Mouse (Mus musculus) kidney, embryonic 14.5 days (tissue): ENCODE results near the gene Lamc2. TPM values are rescaled to one million over a fixed set of nuclear protein-coding genes. Genes with fewer than 3 reads are reported as not detected.
A peak's percentile ranks its signal among the peaks of the same experiment; 100 is the strongest.

Experiments used
- ATAC-seq: fragments of 200-750 bp; cut with Nextera tagmentation; 2 replicates; pipeline ENCODE4 v1.8.0; 2017; ENCODE audit warnings: moderate number of reproducible peaks, mild to moderate bottlenecking, moderate TSS enrichment, moderate library complexity; ENCODE audit not compliant: low FRiP score, low TSS enrichment
- H3K27ac ChIP-seq: fragments of 300-500 bp; sonication (generic); 2 replicates; pipeline ENCODE4 v1.5.1; 2014; ENCODE audit warnings: low read depth, mild to moderate bottlenecking, low read length, moderate library complexity, mixed read lengths
- H3K27me3 ChIP-seq: fragments of 300-500 bp; sonication (generic); 2 replicates; pipeline ENCODE4 v1.6.1; 2014; ENCODE audit warnings: mild to moderate bottlenecking, low read length; ENCODE audit not compliant: control insufficient read depth, insufficient read depth
- H3K36me3 ChIP-seq: fragments of 300-500 bp; sonication (generic); 2 replicates; pipeline ENCODE4 v1.6.1; 2014; ENCODE audit warnings: low read length, mixed read lengths; ENCODE audit not compliant: control insufficient read depth, insufficient read depth
- H3K4me1 ChIP-seq: fragments of 300-500 bp; sonication (generic); 2 replicates; pipeline ENCODE4 v1.6.1; 2014; ENCODE audit warnings: low read length, mixed read lengths; ENCODE audit not compliant: control insufficient read depth, insufficient read depth
- H3K4me2 ChIP-seq: fragments of 300-500 bp; sonication (generic); replicated peaks from 2 replicates; pipeline ENCODE4 v1.6.1; 2014; ENCODE audit warnings: low read depth, mild to moderate bottlenecking, low read length
- H3K4me3 ChIP-seq: fragments of 300-500 bp; sonication (generic); 2 replicates; pipeline ENCODE4 v1.5.1; 2014; ENCODE audit warnings: mild to moderate bottlenecking, low read length
- H3K9ac ChIP-seq: fragments of 300-500 bp; sonication (generic); 2 replicates; pipeline ENCODE4 v1.6.1; 2014; ENCODE audit warnings: low read depth, mild to moderate bottlenecking, low read length, moderate library complexity
- H3K9me3 ChIP-seq: fragments of 300-500 bp; sonication (generic); 2 replicates; pipeline ENCODE4 v1.6.1; 2016; ENCODE audit warnings: low read length; ENCODE audit not compliant: control insufficient read depth
- WGBS: fragments of 180-500 bp; shearing (Covaris S2); extraction: QIAGEN DNeasy Blood & Tissue Kit; methylation state at CpG from one replicate; pipeline ENCODE4 v1.1.7; 2014; 5-methylcytosine and 5-hydroxymethylcytosine counted together
- polyA plus RNA-seq: library from polyadenylated mRNA; unstranded; fragments of >200 nt; fragmentation: Nextera tagmentation; extraction: Ambion mirVana; gene quantifications from 2 replicates; pipeline ENCODE4 v1.2.1, GENCODE M21; 2014

Lamc2 gene
- polyA plus RNA-seq, 1 experiment from 2014 or later: 44.2 TPM

- Histone ChIP-seq H3K27ac (no peak overlapping the region), H3K27me3 (no peaks in the 10 kb centered on the region), H3K4me3 (no peak overlapping the region), H3K9ac (no peak overlapping the region), H3K36me3 (no peaks in the 10 kb centered on the region; the same call in 1 of the 2 replicates), H3K4me2 (no peak overlapping the region), H3K9me3 (no peaks in the 10 kb centered on the region), H3K4me1 (peaks cover 20% of the 10 kb centered on the region)
- WGBS: 77% methylated on average over 4 of the region's 4 CpGs
- ATAC-seq: no peak
Observed at GRCm38 (mm10) chr1:153127622-153128021, 58.6 kb downstream of the Lamc2 start.

- no peak overlapping the region for H3K4me3 ChIP-seq
- peak overlapping the region; percentile 84 for H3K27ac ChIP-seq
- H3K4me1 ChIP-seq: peaks cover 20% of the 10 kb centered on the region
- H3K9ac ChIP-seq: no peak overlapping the region
- H3K4me2 ChIP-seq: no peak overlapping the region
- no peaks in the 10 kb centered on the region for H3K9me3 ChIP-seq
- H3K27me3 ChIP-seq: no peaks in the 10 kb centered on the region
- WGBS: 66% methylated on average over 15 of the region's 15 CpGs
- no peak for ATAC-seq
- no peaks in the 10 kb centered on the region; the same call in 1 of the 2 replicates for H3K36me3 ChIP-seq
Observed at GRCm38 (mm10) chr1:153126491-153127381, 59.5 kb downstream of the Lamc2 start.

- Histone ChIP-seq H3K4me3 (no peak overlapping the region), H3K9ac (no peak overlapping the region), H3K9me3 (no peaks in the 10 kb centered on the region), H3K27ac (peak overlapping the region; percentile 84), H3K4me1 (peaks cover 20% of the 10 kb centered on the region), H3K36me3 (no peaks in the 10 kb centered on the region; the same call in 1 of the 2 replicates), H3K27me3 (no peaks in the 10 kb centered on the region), H3K4me2 (no peak overlapping the region)
- ATAC-seq: peak; percentile 93
- whole genome bisulfite sequencing: 22% methylated on average over 8 of the region's 8 CpGs
Observed at GRCm38 (mm10) chr1:153125287-153126275, 60.7 kb downstream of the Lamc2 start.

- H3K9ac ChIP-seq: no peak overlapping the region
- H3K9me3 ChIP-seq: no peaks in the 10 kb centered on the region
- no peak for ATAC-seq
- H3K27ac ChIP-seq: peak overlapping the region; percentile 72; the same call in 1 of the 2 replicates
- 60% methylated on average over 5 of the region's 5 CpGs for WGBS
- peaks cover 20% of the 10 kb centered on the region for H3K4me1 ChIP-seq
- no peak overlapping the region for H3K4me2 ChIP-seq
- H3K4me3 ChIP-seq: no peak overlapping the region
- no peaks in the 10 kb centered on the region for H3K27me3 ChIP-seq
- H3K36me3 ChIP-seq: no peaks in the 10 kb centered on the region; the same call in 1 of the 2 replicates
Observed at GRCm38 (mm10) chr1:153124502-153124901, 61.7 kb downstream of the Lamc2 start.

- no peaks in the 10 kb centered on the region for H3K27me3 ChIP-seq
- no peaks in the 10 kb centered on the region; the same call in 1 of the 2 replicates for H3K36me3 ChIP-seq
- no peak for ATAC-seq
- WGBS: 78% methylated on average over 4 of the region's 4 CpGs
- H3K9me3 ChIP-seq: no peaks in the 10 kb centered on the region
- H3K27ac ChIP-seq: no peak overlapping the region
- no peak overlapping the region for H3K4me2 ChIP-seq
- H3K4me3 ChIP-seq: no peak overlapping the region
- no peak overlapping the region for H3K9ac ChIP-seq
- peaks cover 20% of the 10 kb centered on the region for H3K4me1 ChIP-seq
Observed at GRCm38 (mm10) chr1:153122764-153123163, 63.5 kb downstream of the Lamc2 start.

GRCm38 (mm10) chr1:153121320-153121719 is 64.9 kb downstream of the Lamc2 start:
- no peaks in the 10 kb centered on the region; the same call in 1 of the 2 replicates for H3K36me3 ChIP-seq
- no peak for ATAC-seq
- H3K4me2 ChIP-seq: no peak overlapping the region

GRCm38 (mm10) chr1:153120544-153120943 is 65.7 kb downstream of the Lamc2 start:
- no peaks in the 10 kb centered on the region for H3K9me3 ChIP-seq
- H3K4me3 ChIP-seq: no peak overlapping the region
- no peak overlapping the region for H3K27ac ChIP-seq
- H3K4me2 ChIP-seq: no peak overlapping the region
- WGBS: 74% methylated on average over 6 of the region's 6 CpGs
- H3K4me1 ChIP-seq: 0 out of 2 replicates have a peak, but pooled peaks cover 7% of the 10 kb centered on the region
- no peak for ATAC-seq
- H3K36me3 ChIP-seq: no peaks in the 10 kb centered on the region; the same call in 1 of the 2 replicates
- no peak overlapping the region for H3K9ac ChIP-seq
- no peaks in the 10 kb centered on the region for H3K27me3 ChIP-seq

More at GRCm38 (mm10) chr1:153121320-153121719, 64.9 kb downstream of the Lamc2 start:
- Histone ChIP-seq H3K27me3 (no peaks in the 10 kb centered on the region), H3K4me1 (peaks cover 11% of the 10 kb centered on the region; the same call in 1 of the 2 replicates), H3K27ac (no peak overlapping the region), H3K9me3 (no peaks in the 10 kb centered on the region), H3K9ac (no peak overlapping the region), H3K4me3 (no peak overlapping the region)
- 75% methylated on average over 5 of the region's 5 CpGs for WGBS

GRCm38 (mm10) chr1:153115315-153115714 is 70.9 kb downstream of the Lamc2 start:
- WGBS: 80% methylated on average over 8 of the region's 8 CpGs
- no peak overlapping the region for H3K4me3 ChIP-seq

More at GRCm38 (mm10) chr1:153115315-153115714, 70.9 kb downstream of the Lamc2 start:
- Histone ChIP-seq H3K27me3 (no peaks in the 10 kb centered on the region), H3K4me2 (no peak overlapping the region), H3K9me3 (no peaks in the 10 kb centered on the region), H3K4me1 (no peaks in the 10 kb centered on the region), H3K27ac (no peak overlapping the region), H3K9ac (no peak overlapping the region), H3K36me3 (no peaks in the 10 kb centered on the region)
- no peak for ATAC-seq
